Mouse (Mus musculus) mouse embryonic stem cell (cell line): Measurements from ENCODE around the gene Olfr684.

Experiments
- in situ Hi-C, 2 experiments: fragments of 300-500 bp; cut with MboI; formaldehyde crosslinking; loops; 1 replicate in 1 of 2; 3 replicates in 1 of 2; pipeline ENCODE4 v1.14.3; 2019 to 2020; ENCODE audit warnings: low sequenced_read_pairs in 2 of 2, low pct_unique_long_range_greater_than_20kb in 1 of 2, mixed read lengths in 1 of 2; ENCODE audit not compliant: unreplicated experiment in 1 of 2

The Olfr684 gene

DNA sequence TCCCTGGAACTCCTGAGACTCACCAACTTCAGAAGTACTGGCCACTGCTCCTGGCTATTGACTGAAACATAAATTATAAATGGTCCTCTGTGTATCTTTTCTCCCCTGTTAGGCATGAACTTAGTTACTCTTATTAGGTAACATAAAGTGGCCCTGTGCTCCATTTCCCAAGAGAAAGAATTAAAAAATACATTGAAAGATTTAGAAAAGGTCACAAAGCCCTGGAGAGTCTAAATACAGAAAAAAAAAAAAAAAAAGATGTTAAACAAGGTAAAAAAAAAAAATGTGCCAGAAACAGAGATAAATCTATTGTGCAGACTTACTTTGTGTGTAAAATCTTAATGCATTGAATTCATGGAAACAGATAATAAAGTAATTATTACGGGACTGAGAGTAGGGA is at the start of gene Olfr684:
Olfr684 (minus strand) TSS at position 101 of the 400 bp plus-strand sequence.
- in situ Hi-C loops = no loop called here

DNA sequence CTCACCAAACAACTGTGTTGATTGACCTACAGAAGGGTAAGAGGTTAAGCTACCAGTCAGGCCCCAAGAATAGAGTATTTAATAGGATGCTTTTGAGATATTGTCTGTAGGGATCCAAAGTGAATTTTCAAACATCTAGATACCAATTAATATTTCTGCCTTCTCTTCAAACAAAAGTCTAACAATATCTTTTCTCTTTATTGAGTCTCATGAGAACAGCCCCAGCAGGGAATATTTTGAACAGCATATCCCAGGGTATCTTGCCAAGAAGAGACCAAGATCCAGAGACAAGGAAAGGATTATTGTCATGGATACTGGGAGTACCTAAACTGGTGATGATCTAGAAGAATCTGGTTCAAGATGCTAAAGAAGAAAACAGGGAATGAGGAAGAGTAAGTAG is 43.9 kb upstream of the Olfr684 start, which contains the start of gene Olfr686:
Olfr686 (minus strand) TSS at position 101 of the 400 bp plus-strand sequence.
- in situ Hi-C loops = no loop called here

DNA sequence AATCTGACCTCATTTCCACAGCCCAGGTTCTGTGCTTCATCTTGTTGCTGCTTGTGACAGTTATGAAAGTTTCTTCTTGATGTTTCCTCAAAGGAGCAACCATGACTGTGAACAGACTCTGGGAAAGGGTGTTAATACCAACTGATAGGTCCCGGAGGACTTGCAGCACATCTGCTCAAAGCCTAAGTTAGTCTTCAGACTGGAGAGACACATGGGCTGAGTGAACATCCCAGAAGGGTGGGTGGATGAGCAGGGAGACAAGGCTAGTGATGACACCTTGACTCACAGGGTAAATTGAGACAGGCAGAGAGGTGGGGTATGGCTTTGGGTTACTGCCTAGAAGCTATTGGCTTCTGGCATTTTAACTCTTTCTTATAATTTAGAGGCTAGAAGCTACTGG is 22.5 kb upstream of the Olfr684 start, which contains the start of gene Olfr685:
Olfr685 (minus strand) TSS at position 101 of the 400 bp plus-strand sequence.
- in situ Hi-C loops = no loop called here

DNA sequence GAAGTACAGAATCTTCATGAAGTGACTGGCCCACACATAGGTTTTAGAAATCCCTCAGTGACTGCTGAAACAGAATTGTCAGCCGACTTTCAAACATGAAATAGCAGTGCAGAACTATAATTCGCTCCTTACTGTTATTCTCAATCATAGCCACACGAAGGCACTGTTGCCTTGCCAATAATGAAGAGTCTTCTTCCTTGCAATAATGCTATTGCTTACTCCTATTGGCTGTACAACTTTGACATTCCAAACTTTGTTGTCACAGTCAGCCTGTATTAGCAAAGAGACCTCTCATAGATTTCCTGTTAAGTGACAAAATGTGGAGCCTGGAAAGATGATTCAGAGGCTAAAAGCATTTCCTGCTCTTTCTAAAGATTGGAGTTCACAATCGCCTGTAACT is 7.3 kb upstream of the Olfr684 start:
- in situ Hi-C loops = no loop called here

DNA sequence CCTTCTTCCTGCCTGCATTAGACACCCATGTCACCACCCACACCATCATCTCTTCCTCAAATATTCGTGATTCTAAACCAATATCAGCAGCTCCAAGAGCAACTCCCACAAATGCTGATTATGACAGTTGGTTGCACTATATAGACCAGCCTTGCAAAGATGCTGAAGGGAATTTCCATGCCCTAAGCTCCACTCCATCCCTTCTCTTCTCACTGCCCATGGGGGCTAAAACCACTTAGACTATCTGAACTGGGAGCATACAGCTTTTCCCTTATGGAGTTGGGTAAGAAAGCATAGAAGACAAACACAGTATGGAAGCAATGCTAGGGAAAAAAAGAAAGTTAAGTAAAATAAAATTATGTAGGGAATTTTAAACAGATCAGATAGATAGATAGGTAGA is 16.5 kb downstream of the Olfr684 start, which contains the start of gene Olfr683:
Olfr683 (minus strand) TSS at position 101 of the 400 bp plus-strand sequence.
- in situ Hi-C loops = no loop called here

DNA sequence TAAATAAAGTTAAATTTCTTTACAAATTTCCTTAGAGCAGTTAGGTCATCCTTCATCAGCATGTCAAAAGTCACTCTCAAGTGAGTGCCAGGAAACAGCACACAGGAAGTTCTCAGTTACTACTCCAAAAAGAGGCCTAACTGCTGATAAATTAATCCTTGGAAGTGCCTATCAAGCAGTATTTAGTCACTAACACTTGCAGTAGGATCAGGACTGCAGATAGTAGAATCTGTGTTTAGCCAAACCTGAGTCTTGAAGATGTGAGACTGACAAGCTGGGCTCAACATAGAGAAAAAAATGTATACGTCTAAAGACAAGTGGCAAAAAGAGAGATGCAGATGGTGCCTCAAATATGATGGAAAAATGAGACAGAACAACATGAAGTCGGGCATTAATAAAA is 22.2 kb downstream of the Olfr684 start:
- in situ Hi-C loops = no loop called here

DNA sequence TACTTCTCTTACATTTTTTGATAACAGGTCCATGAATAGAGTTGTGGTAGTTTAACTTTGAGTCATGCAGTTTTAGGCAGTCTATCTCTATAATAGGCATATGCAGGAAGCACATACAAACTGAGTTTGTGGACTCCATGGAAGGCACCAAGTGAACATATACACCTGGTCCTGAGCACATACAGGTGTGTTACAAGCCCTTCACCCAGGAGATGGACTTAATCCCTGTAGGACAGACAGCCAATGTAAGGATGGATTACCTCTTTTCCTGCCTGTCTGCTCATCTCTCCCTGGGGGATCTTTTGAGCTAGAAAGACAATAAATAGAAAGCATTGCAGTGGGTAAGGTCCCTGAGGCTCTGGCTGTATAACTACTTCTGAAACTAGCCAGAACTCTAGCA is 46.9 kb downstream of the Olfr684 start, which contains the start of gene Olfr681:
Olfr681 (plus strand) TSS at position 301 of the 400 bp plus-strand sequence.
- in situ Hi-C loops = no loop called here
